Mouse (Mus musculus): ENCODE results near the gene Dnal4. TPM values are rescaled to one million over a fixed set of nuclear protein-coding genes. Genes with fewer than 3 reads are reported as not detected.

The Dnal4 gene
- polyA plus RNA-seq, 1 experiment from 2014 or later: 70.4 TPM

GRCm38 (mm10) chr15:79794173-79794572 lies 16.5 kb upstream of the Dnal4 start:
- peak; percentile 56 for DNase-seq (ENCODE audit: low spot score)
- no peak overlapping the region for H3K4me3 ChIP-seq
- H3K27ac ChIP-seq: no peak overlapping the region
- H3K36me3 ChIP-seq: no peaks in the 10 kb centered on the region
- WGBS: 26% methylated on average over 20 of the region's 20 CpGs
- peaks cover 52% of the 10 kb centered on the region for H3K27me3 ChIP-seq (ENCODE audit: low read depth, poor library complexity, severe bottlenecking)
- peaks cover 9% of the 10 kb centered on the region; the same call in 1 of the 2 replicates for H3K4me1 ChIP-seq
- no peaks in the 10 kb centered on the region for H3K9me3 ChIP-seq (replicated peaks)

- 94% methylated on average over 9 of the region's 9 CpGs for WGBS
- Histone ChIP-seq H3K27me3 (ENCODE audit: low read depth, poor library complexity, severe bottlenecking) (peaks cover 52% of the 10 kb centered on the region), H3K27ac (no peak overlapping the region), H3K4me1 (peaks cover 9% of the 10 kb centered on the region; the same call in 1 of the 2 replicates), H3K36me3 (no peaks in the 10 kb centered on the region), H3K9me3 (replicated peaks) (no peaks in the 10 kb centered on the region), H3K4me3 (no peak overlapping the region)
- DNase-seq (ENCODE audit: low spot score): no peak
Observed at GRCm38 (mm10) chr15:79793076-79793475, 15.4 kb upstream of the Dnal4 start.

DNA sequence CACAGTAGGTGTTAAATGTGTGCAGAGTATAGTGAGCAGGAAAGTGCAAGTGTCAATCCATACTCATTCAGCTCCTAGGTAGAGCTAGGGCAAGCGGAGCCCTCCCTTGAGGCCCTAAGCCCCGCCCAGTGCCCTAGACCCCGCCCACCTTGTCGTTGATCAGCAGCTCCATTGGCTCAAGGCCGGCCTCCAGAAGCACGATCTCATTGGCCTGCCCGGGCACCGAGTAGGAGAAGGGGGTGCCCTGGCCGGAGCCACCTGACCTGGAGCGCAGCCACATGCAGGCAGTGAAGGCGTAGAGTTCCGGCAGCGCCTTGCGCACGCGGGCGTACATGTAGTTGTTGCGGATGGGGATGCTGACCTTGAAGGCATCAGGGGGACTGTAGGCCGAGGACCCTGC lies 14.8 kb upstream of the Dnal4 start:
- peaks cover 9% of the 10 kb centered on the region; the same call in 1 of the 2 replicates for H3K4me1 ChIP-seq
- 20% methylated on average over 19 of the region's 19 CpGs for WGBS
- peaks cover 52% of the 10 kb centered on the region for H3K27me3 ChIP-seq (ENCODE audit: low read depth, poor library complexity, severe bottlenecking)
- 0 out of 2 replicates have a peak overlapping the region, but pooled peaks have one; percentile 0 for H3K4me3 ChIP-seq
- no peak overlapping the region for H3K27ac ChIP-seq
- no peak for DNase-seq (ENCODE audit: low spot score)
- no peaks in the 10 kb centered on the region for H3K36me3 ChIP-seq
- no peaks in the 10 kb centered on the region for H3K9me3 ChIP-seq (replicated peaks)

- Histone ChIP-seq H3K36me3 (no peaks in the 10 kb centered on the region), H3K4me3 (no peak overlapping the region), H3K9me3 (replicated peaks) (no peaks in the 10 kb centered on the region), H3K27ac (no peak overlapping the region), H3K4me1 (peaks cover 9% of the 10 kb centered on the region; the same call in 1 of the 2 replicates), H3K27me3 (ENCODE audit: low read depth, poor library complexity, severe bottlenecking) (peaks cover 55% of the 10 kb centered on the region)
- 3% methylated on average over 12 of the region's 12 CpGs for WGBS
- DNase-seq (ENCODE audit: low spot score): peak; percentile 84
Observed at GRCm38 (mm10) chr15:79791502-79791901, 13.9 kb upstream of the Dnal4 start.

DNA sequence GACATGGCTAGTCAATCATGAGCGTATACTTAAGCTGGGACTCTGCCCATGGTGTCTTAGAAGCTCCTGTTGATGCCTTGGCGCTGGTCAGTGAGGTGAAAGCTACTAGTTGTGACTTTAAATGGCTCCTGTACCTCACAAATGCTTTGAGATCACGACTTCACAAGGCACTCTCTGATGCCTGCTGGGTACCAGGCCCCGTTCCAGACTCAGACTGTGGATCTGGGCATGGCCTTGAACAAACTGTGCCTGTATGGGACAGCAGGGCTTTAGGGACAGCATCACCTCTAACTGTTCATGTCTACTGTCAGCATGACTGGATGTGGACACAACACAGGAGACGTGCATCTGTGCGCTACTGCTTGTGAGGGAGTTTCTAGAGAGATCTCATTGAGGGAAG lies 13.3 kb upstream of the Dnal4 start:
- no peak for DNase-seq (ENCODE audit: low spot score)
- 86% methylated on average over 6 of the region's 6 CpGs for WGBS
- H3K4me3 ChIP-seq: no peak overlapping the region
- peaks cover 9% of the 10 kb centered on the region; the same call in 1 of the 2 replicates for H3K4me1 ChIP-seq
- peaks cover 55% of the 10 kb centered on the region for H3K27me3 ChIP-seq (ENCODE audit: low read depth, poor library complexity, severe bottlenecking)
- no peaks in the 10 kb centered on the region for H3K9me3 ChIP-seq (replicated peaks)
- no peaks in the 10 kb centered on the region for H3K36me3 ChIP-seq
- no peak overlapping the region for H3K27ac ChIP-seq

- Histone ChIP-seq H3K9me3 (replicated peaks) (no peaks in the 10 kb centered on the region), H3K4me1 (peaks cover 9% of the 10 kb centered on the region; the same call in 1 of the 2 replicates), H3K36me3 (no peaks in the 10 kb centered on the region), H3K4me3 (no peak overlapping the region), H3K27me3 (ENCODE audit: low read depth, poor library complexity, severe bottlenecking) (peaks cover 54% of the 10 kb centered on the region), H3K27ac (no peak overlapping the region)
- no peak for DNase-seq (ENCODE audit: low spot score)
- 52% methylated on average over 8 of the region's 8 CpGs for WGBS
Observed at GRCm38 (mm10) chr15:79790111-79790510, 12.5 kb upstream of the Dnal4 start.

GRCm38 (mm10) chr15:79787815-79788214 lies 10.2 kb upstream of the Dnal4 start:
- Histone ChIP-seq H3K9me3 (replicated peaks) (no peaks in the 10 kb centered on the region), H3K27me3 (ENCODE audit: low read depth, poor library complexity, severe bottlenecking) (peaks cover 33% of the 10 kb centered on the region), H3K4me1 (0 out of 2 replicates have a peak, but pooled peaks cover 4% of the 10 kb centered on the region), H3K4me3 (no peak overlapping the region), H3K36me3 (no peaks in the 10 kb centered on the region), H3K27ac (no peak overlapping the region)
- WGBS: 70% methylated on average over 8 of the region's 8 CpGs
- no peak for DNase-seq (ENCODE audit: low spot score)

DNA sequence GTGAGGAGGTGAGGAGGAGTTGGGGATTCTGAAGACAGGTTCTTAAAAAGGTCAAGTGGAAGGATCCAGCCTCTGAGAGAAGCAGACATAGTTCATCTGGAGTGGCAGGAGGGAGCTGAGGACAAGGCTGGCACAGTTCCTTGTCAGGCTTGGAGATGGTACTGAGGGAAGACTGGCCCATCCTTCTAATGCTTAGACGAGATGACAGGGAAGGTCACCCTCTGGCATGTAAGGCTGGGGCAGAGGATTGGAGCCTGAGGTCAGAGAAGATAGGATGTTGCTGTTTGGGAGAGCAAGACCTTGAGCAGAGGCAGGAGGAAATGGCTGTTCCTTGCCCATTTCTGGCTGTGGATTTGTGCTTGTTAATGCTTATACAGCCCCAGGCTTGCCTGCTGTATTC lies 7.4 kb upstream of the Dnal4 start:
- H3K27ac ChIP-seq: no peak overlapping the region
- no peaks in the 10 kb centered on the region for H3K9me3 ChIP-seq (replicated peaks)
- 70% methylated on average over 1 of the region's 1 CpGs for WGBS
- DNase-seq (ENCODE audit: low spot score): no peak
- H3K4me3 ChIP-seq: no peak overlapping the region
- H3K27me3 ChIP-seq (ENCODE audit: low read depth, poor library complexity, severe bottlenecking): peaks cover 7% of the 10 kb centered on the region; the same call in 1 of the 2 replicates
- H3K36me3 ChIP-seq: no peaks in the 10 kb centered on the region
- no peaks in the 10 kb centered on the region for H3K4me1 ChIP-seq

DNA sequence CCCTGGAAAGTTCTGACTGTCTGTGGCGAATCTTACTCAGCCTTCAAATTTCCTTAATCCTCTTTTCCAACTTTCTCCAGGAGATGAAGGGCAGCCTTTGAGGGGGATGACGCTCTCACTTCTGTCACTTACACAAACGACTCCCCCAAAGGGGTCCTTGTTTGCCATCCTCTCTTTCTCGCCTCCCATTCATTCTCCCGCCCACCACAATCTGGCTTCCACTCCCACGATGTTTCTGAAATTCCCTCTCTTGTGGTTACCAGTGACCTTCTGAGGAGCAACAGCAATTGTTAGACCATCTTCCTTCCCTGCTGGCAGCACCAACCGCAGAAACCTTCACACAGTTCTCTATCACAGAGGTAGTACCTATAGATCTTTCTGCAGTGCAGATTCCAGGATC lies 2.0 kb downstream of the Dnal4 start:
- no peak overlapping the region for H3K27ac ChIP-seq
- no peaks in the 10 kb centered on the region for H3K27me3 ChIP-seq (ENCODE audit: low read depth, poor library complexity, severe bottlenecking)
- no peaks in the 10 kb centered on the region for H3K9me3 ChIP-seq (replicated peaks)
- peaks cover 28% of the 10 kb centered on the region for H3K4me1 ChIP-seq
- no peaks in the 10 kb centered on the region for H3K36me3 ChIP-seq
- no peak for DNase-seq (ENCODE audit: low spot score)
- WGBS: 67% methylated on average over 7 of the region's 7 CpGs
- H3K4me3 ChIP-seq: no peak overlapping the region

DNA sequence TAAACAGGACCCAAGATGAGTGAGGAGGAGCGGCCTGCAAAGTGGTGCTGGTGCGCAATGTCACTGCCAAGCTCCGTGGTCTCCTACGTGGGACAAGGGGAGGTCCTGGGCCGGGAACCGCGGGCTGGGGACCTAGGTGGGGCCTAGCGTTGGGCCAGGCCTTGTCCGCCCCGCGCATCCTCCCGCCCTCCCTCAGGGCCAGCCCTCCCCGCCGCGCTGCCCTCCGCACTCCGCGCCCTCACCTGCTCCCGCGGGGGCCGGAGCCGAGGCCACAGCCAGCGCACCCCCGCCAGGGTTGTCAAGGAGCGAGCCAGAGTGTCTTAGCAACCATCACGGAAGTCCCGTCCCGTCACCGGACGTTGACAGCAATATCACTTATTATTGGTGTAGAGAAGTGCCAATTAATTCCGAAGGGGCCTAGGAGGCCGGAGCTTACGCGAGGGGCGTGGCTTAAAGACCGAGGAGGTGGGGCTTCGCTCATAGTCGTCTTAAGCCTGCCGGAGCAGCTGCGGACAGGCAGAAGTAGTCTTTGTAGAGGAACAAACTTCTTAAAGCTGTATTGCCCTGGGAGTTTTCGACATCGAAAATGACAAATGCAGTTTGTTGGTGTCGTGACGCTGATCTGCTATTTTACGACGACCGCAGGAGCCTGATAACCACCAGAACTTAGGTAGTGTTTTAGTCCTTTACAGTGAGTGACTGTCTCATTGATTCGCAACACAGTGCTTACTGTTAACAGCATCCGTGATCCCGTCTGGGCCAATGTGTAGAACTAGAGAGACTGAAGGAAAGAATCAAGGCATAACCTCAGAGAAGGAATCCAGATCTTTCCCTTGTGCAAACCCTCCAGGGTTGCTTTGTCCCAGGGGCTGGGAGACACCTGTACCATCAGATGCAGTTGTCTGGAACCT lies 3.3 kb downstream of the Dnal4 start:
- Histone ChIP-seq H3K36me3 (no peaks in the 10 kb centered on the region), H3K27me3 (ENCODE audit: low read depth, poor library complexity, severe bottlenecking) (no peaks in the 10 kb centered on the region), H3K27ac (peak overlapping the region; percentile 91), H3K4me3 (peak overlapping the region; percentile 93), H3K9me3 (replicated peaks) (no peaks in the 10 kb centered on the region), H3K4me1 (peaks cover 22% of the 10 kb centered on the region)
- DNase-seq (ENCODE audit: low spot score): peak; percentile 89
- WGBS: under 1% methylated on average over 48 of the region's 50 CpGs

- Histone ChIP-seq H3K9me3 (replicated peaks) (no peaks in the 10 kb centered on the region), H3K4me3 (no peak overlapping the region), H3K36me3 (no peaks in the 10 kb centered on the region), H3K27ac (no peak overlapping the region), H3K27me3 (ENCODE audit: low read depth, poor library complexity, severe bottlenecking) (no peaks in the 10 kb centered on the region), H3K4me1 (peaks cover 22% of the 10 kb centered on the region)
- no peak for DNase-seq (ENCODE audit: low spot score)
- 83% methylated on average over 21 of the region's 21 CpGs for WGBS
Observed at GRCm38 (mm10) chr15:79770629-79771240, 6.9 kb downstream of the Dnal4 start.

- peaks cover 5% of the 10 kb centered on the region for H3K4me1 ChIP-seq
- no peak overlapping the region for H3K27ac ChIP-seq
- WGBS: 66% methylated on average over 6 of the region's 6 CpGs
- H3K4me3 ChIP-seq: no peak overlapping the region
- peaks cover 22% of the 10 kb centered on the region for H3K36me3 ChIP-seq
- H3K27me3 ChIP-seq (ENCODE audit: low read depth, poor library complexity, severe bottlenecking): no peaks in the 10 kb centered on the region
- DNase-seq (ENCODE audit: low spot score): no peak
- H3K9me3 ChIP-seq (replicated peaks): no peaks in the 10 kb centered on the region
Observed at GRCm38 (mm10) chr15:79768302-79768701, 9.3 kb downstream of the Dnal4 start.

All from limb, embryonic 10.5 days (tissue).